Mouse (Mus musculus) limb, embryonic 13.5 days (tissue): ENCODE data around the gene Serpinf1. TPM values are rescaled to one million over a fixed set of nuclear protein-coding genes. Genes with fewer than 3 reads are reported as not detected.

Experiments
- ATAC-seq: fragments of 200-750 bp; cut with Nextera tagmentation; 2 replicates; pipeline ENCODE4 v1.8.0; 2017; ENCODE audit warnings: low read depth, moderate number of reproducible peaks, moderate TSS enrichment; ENCODE audit not compliant: low FRiP score
- H3K27ac ChIP-seq: fragments of 300-500 bp; sonication (generic); 2 replicates; pipeline ENCODE4 v1.5.1; 2015; ENCODE audit warnings: inconsistent platforms, mild to moderate bottlenecking, moderate library complexity
- H3K27me3 ChIP-seq: fragments of 300-500 bp; sonication (generic); 2 replicates; pipeline ENCODE4 v1.6.1; 2015; ENCODE audit warnings: mild to moderate bottlenecking, inconsistent platforms
- H3K36me3 ChIP-seq: fragments of 300-500 bp; sonication (generic); 2 replicates; pipeline ENCODE4 v1.6.1; 2015; ENCODE audit warnings: inconsistent platforms, mild to moderate bottlenecking, moderate library complexity
- H3K4me1 ChIP-seq: fragments of 300-500 bp; sonication (generic); 2 replicates; pipeline ENCODE4 v1.6.1; 2015; ENCODE audit warnings: inconsistent platforms
- H3K4me2 ChIP-seq: fragments of 300-500 bp; sonication (generic); replicated peaks from 2 replicates; pipeline ENCODE4 v1.6.1; 2015; ENCODE audit warnings: inconsistent platforms, mild to moderate bottlenecking, moderate library complexity
- H3K4me3 ChIP-seq: fragments of 300-500 bp; sonication (generic); 2 replicates; pipeline ENCODE4 v1.5.1; 2015; ENCODE audit warnings: moderate library complexity, mild to moderate bottlenecking, inconsistent platforms
- H3K9ac ChIP-seq: fragments of 300-500 bp; sonication (generic); 2 replicates; pipeline ENCODE4 v1.6.1; 2015; ENCODE audit warnings: mild to moderate bottlenecking, inconsistent platforms
- H3K9me3 ChIP-seq: fragments of 300-500 bp; sonication (generic); 2 replicates; pipeline ENCODE4 v1.6.1; 2016; ENCODE audit warnings: inconsistent platforms
- WGBS: fragments of 180-500 bp; shearing (Covaris S2); methylation state at CpG from one replicate; pipeline ENCODE4 v1.1.7; 2015; 5-methylcytosine and 5-hydroxymethylcytosine counted together
- polyA plus RNA-seq: library from polyadenylated mRNA; unstranded; fragments of >200 nt; fragmentation: Nextera tagmentation; extraction: Ambion mirVana; gene quantifications from 2 replicates; pipeline ENCODE4 v1.2.1, GENCODE M21; 2015

Serpinf1 gene
- polyA plus RNA-seq, 1 experiment from 2014 or later: 227 TPM

DNA sequence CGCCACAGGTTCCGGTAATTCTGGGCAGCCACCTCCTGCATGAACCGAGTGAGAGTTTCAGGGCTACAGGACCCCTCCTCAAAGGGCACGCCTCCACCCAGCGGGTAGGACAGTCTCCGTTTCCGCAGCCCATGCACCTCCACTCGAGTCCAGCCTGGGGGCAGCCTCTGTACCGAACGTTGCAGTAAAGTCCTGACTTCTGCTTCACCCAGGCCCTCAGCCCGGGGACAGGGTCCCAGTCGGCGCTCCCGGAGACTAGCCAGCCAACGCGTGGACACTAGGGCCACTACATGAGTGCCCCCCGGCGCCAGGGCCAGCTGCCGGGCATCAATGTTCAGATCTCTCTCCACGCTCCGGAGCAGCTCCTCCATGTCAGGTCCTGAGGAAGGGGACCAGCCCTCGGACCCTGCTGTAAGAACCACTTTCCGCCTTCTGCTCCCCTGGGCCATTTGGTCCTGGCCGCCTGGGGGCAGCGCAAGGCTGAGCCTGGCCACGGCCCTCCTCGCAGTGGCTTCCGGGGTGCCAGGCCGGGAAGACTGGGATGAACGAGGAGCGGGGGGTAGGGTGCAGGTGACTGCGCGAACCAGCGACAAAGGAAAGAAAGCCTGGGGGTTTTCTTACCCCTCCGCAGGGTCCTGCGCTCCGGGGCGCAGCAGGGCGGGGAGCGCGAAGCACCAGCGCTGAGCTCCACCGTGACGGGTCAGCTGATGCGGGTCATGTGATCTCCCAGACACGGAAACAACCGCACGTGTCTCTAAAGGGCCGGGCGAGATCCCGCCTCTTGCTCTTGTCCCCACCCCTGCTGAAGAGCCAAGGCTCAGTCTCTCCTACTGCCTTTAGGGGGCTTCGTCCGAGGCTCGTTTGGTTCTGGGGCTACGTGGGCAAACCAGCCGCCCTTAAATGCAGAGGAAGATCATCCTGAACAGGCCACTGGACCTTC is 31.8 kb upstream of the Serpinf1 start, which contains the start of gene Wdr81:
Gene Wdr81 (minus strand): TSS at position 727 of the 940 bp plus-strand sequence.
- ATAC-seq: peak; percentile 94
- H3K36me3 ChIP-seq: peaks cover 16% of the 10 kb centered on the region
- peak within 1 kb of the TSS; percentile 48; the same call in 1 of the 2 replicates for H3K27ac ChIP-seq
- peaks cover 18% of the 10 kb centered on the region for H3K4me1 ChIP-seq
- 2% methylated on average over 56 of the region's 56 CpGs for WGBS
- H3K9ac ChIP-seq: peak within 1 kb of the TSS; percentile 77
- H3K4me3 ChIP-seq: peak within 1 kb of the TSS; percentile 70
- 0 out of 2 replicates have a peak, but pooled peaks cover 3% of the 10 kb centered on the region for H3K27me3 ChIP-seq
- peak within 1 kb of the TSS; percentile 100 for H3K4me2 ChIP-seq
- H3K9me3 ChIP-seq: no peaks in the 10 kb centered on the region

- H3K4me3 ChIP-seq: peak overlapping the region; percentile 70
- peaks cover 17% of the 10 kb centered on the region for H3K4me1 ChIP-seq
- H3K9ac ChIP-seq: peak overlapping the region; percentile 77; the same call in 1 of the 2 replicates
- H3K27ac ChIP-seq: no peak overlapping the region
- no peak for ATAC-seq
- H3K4me2 ChIP-seq: peak overlapping the region; percentile 100
- H3K36me3 ChIP-seq: peaks cover 29% of the 10 kb centered on the region
- 91% methylated on average over 31 of the region's 31 CpGs for WGBS
- H3K27me3 ChIP-seq: 0 out of 2 replicates have a peak, but pooled peaks cover 3% of the 10 kb centered on the region
- H3K9me3 ChIP-seq: no peaks in the 10 kb centered on the region
Observed at GRCm38 (mm10) chr11:75452812-75453557, 30.5 kb upstream of the Serpinf1 start.

DNA sequence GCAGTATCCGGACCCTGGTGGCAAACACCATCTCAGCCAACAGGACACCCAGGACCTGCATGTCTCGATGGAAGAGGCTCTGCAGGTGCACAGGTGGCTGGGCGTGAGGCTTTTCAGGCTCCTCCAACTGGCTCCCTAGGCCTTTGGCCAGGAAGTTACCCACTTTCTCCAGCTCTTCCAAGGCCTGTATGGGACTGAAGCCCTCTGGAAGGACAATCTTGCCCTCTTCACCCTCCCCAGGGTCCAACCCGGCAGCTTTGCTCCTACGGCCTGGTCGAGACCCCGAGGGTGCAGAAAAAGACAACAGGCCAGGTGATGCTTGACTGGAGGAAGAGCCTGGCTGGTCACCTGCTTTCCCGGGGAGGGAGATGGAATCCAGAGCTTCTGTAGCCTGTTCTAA is 29.6 kb upstream of the Serpinf1 start:
- peaks cover 38% of the 10 kb centered on the region for H3K36me3 ChIP-seq
- peaks cover 17% of the 10 kb centered on the region for H3K4me1 ChIP-seq
- H3K4me3 ChIP-seq: no peak overlapping the region
- H3K27me3 ChIP-seq: 0 out of 2 replicates have a peak, but pooled peaks cover 3% of the 10 kb centered on the region
- WGBS: 92% methylated on average over 8 of the region's 8 CpGs
- ATAC-seq: no peak
- H3K9ac ChIP-seq: no peak overlapping the region
- no peak overlapping the region for H3K27ac ChIP-seq
- H3K9me3 ChIP-seq: no peaks in the 10 kb centered on the region
- no peak overlapping the region for H3K4me2 ChIP-seq

- no peak for ATAC-seq
- no peak overlapping the region; the same call in 1 of the 2 replicates for H3K9ac ChIP-seq
- no peaks in the 10 kb centered on the region for H3K9me3 ChIP-seq
- 0 out of 2 replicates have a peak, but pooled peaks cover 3% of the 10 kb centered on the region for H3K27me3 ChIP-seq
- H3K4me2 ChIP-seq: no peak overlapping the region
- no peak overlapping the region for H3K27ac ChIP-seq
- H3K4me1 ChIP-seq: peaks cover 17% of the 10 kb centered on the region
- 91% methylated on average over 15 of the region's 15 CpGs for WGBS
- no peak overlapping the region for H3K4me3 ChIP-seq
- H3K36me3 ChIP-seq: peaks cover 42% of the 10 kb centered on the region
Observed at GRCm38 (mm10) chr11:75450936-75451335, 28.4 kb upstream of the Serpinf1 start.

- Histone ChIP-seq H3K9me3 (no peaks in the 10 kb centered on the region), H3K4me3 (no peak overlapping the region), H3K27ac (no peak overlapping the region), H3K4me1 (peaks cover 17% of the 10 kb centered on the region), H3K4me2 (no peak overlapping the region), H3K9ac (no peak overlapping the region; the same call in none of the 2 replicates), H3K36me3 (peaks cover 47% of the 10 kb centered on the region), H3K27me3 (0 out of 2 replicates have a peak, but pooled peaks cover 3% of the 10 kb centered on the region)
- no peak for ATAC-seq
- 87% methylated on average over 8 of the region's 8 CpGs for WGBS
Observed at GRCm38 (mm10) chr11:75450304-75450908, 27.9 kb upstream of the Serpinf1 start.

- H3K4me1 ChIP-seq: peaks cover 9% of the 10 kb centered on the region
- ATAC-seq: no peak
- no peak overlapping the region for H3K9ac ChIP-seq
- H3K4me3 ChIP-seq: no peak overlapping the region
- H3K27me3 ChIP-seq: 0 out of 2 replicates have a peak, but pooled peaks cover 3% of the 10 kb centered on the region
- H3K27ac ChIP-seq: no peak overlapping the region
- H3K9me3 ChIP-seq: no peaks in the 10 kb centered on the region
- H3K4me2 ChIP-seq: no peak overlapping the region
- peaks cover 54% of the 10 kb centered on the region for H3K36me3 ChIP-seq
- 84% methylated on average over 7 of the region's 7 CpGs for WGBS
Observed at GRCm38 (mm10) chr11:75449695-75450094, 27.2 kb upstream of the Serpinf1 start.

- Histone ChIP-seq H3K9ac (no peak overlapping the region), H3K4me2 (no peak overlapping the region), H3K4me3 (no peak overlapping the region), H3K27ac (no peak overlapping the region), H3K36me3 (peaks cover 65% of the 10 kb centered on the region), H3K27me3 (0 out of 2 replicates have a peak, but pooled peaks cover 2% of the 10 kb centered on the region), H3K9me3 (no peaks in the 10 kb centered on the region), H3K4me1 (peaks cover 3% of the 10 kb centered on the region)
- no peak for ATAC-seq
- 79% methylated on average over 3 of the region's 3 CpGs for WGBS
Observed at GRCm38 (mm10) chr11:75448575-75448974, 26.1 kb upstream of the Serpinf1 start.

- H3K9ac ChIP-seq: peak overlapping the region; percentile 43; the same call in 1 of the 2 replicates
- no peak for ATAC-seq
- no peak overlapping the region for H3K4me3 ChIP-seq
- H3K36me3 ChIP-seq: peaks cover 66% of the 10 kb centered on the region
- H3K4me1 ChIP-seq: no peaks in the 10 kb centered on the region
- 45% methylated on average over 8 of the region's 8 CpGs for WGBS
- no peaks in the 10 kb centered on the region for H3K9me3 ChIP-seq
- H3K27ac ChIP-seq: no peak overlapping the region
- no peak overlapping the region for H3K4me2 ChIP-seq
- no peaks in the 10 kb centered on the region for H3K27me3 ChIP-seq
Observed at GRCm38 (mm10) chr11:75443711-75444110, 21.2 kb upstream of the Serpinf1 start.

GRCm38 (mm10) chr11:75441601-75442000 is 19.1 kb upstream of the Serpinf1 start:
- Histone ChIP-seq H3K9me3 (no peaks in the 10 kb centered on the region), H3K4me1 (no peaks in the 10 kb centered on the region), H3K27ac (no peak overlapping the region), H3K4me2 (no peak overlapping the region), H3K36me3 (peaks cover 45% of the 10 kb centered on the region), H3K4me3 (no peak overlapping the region), H3K27me3 (no peaks in the 10 kb centered on the region), H3K9ac (0 out of 2 replicates have a peak overlapping the region, but pooled peaks have one; percentile 35)
- no peak for ATAC-seq
- 91% methylated on average over 16 of the region's 16 CpGs for WGBS

GRCm38 (mm10) chr11:75441034-75441433 is 18.5 kb upstream of the Serpinf1 start:
- H3K36me3 ChIP-seq: peaks cover 45% of the 10 kb centered on the region
- no peaks in the 10 kb centered on the region for H3K9me3 ChIP-seq
- no peak overlapping the region for H3K27ac ChIP-seq
- H3K9ac ChIP-seq: 0 out of 2 replicates have a peak overlapping the region, but pooled peaks have one; percentile 35
- 74% methylated on average over 7 of the region's 7 CpGs for WGBS
- no peaks in the 10 kb centered on the region for H3K4me1 ChIP-seq
- H3K4me3 ChIP-seq: no peak overlapping the region
- no peak for ATAC-seq
- H3K27me3 ChIP-seq: no peaks in the 10 kb centered on the region
- H3K4me2 ChIP-seq: no peak overlapping the region

GRCm38 (mm10) chr11:75439951-75440350 is 17.4 kb upstream of the Serpinf1 start:
- Histone ChIP-seq H3K27ac (no peak overlapping the region), H3K4me1 (no peaks in the 10 kb centered on the region), H3K36me3 (peaks cover 36% of the 10 kb centered on the region), H3K9ac (no peak overlapping the region), H3K9me3 (no peaks in the 10 kb centered on the region), H3K4me3 (no peak overlapping the region), H3K4me2 (no peak overlapping the region), H3K27me3 (no peaks in the 10 kb centered on the region)
- 83% methylated on average over 3 of the region's 3 CpGs for WGBS
- no peak for ATAC-seq
